Mouse (Mus musculus) erythroblast, embryonic 14.5 days (primary cell): Measurements from ENCODE around the gene Cdk5rap1.

ENCODE experiments used
- GATA1 ChIP-seq: IDR thresholded peaks from 2 replicates; pipeline ENCODE4 v1.6.1; 2012; ENCODE audit warnings: low read length, inconsistent platforms, mixed read lengths
- TAL1 ChIP-seq: IDR thresholded peaks from 3 replicates; pipeline ENCODE4 v1.6.1; 2012; ENCODE audit warnings: low read length, inconsistent platforms, mixed read lengths

DNA sequence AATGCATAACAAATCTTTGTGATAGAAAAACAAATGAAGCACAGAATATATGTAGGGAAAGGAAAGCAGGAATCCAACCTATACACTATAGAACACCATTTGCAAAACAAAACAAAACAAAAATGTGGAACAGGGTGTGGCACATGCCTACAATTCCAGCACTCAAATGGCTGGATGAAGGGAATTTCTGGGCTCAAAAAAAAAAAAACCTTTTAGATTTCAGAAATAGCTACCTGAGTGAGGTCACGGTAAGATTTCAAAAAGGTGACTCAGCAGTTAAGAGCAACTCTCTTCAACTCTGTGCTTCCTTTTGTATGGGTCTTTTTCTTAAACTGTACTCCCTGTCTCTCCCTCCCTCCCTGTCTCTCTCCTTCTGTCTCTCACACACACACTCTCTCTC, 34.6 kb downstream of the Cdk5rap1 start:
- TF ChIP-seq GATA1 (no peak), TAL1 (no peak)
